Mouse (Mus musculus) retina, postnatal 7 days (tissue): Measurements from ENCODE around the gene Xlr5a.
"Not testable (repeated sequence)": the region's sequence is repeated elsewhere in the genome, so short reads cannot be mapped to it uniquely, and the experiment has no call there.

ENCODE experiments used
- DNase-seq: peaks from one replicate; pipeline ENCODE4 v3.0.0-alpha.2; 2012; ENCODE audit warnings: low read depth, low spot score

The Xlr5a gene

DNA sequence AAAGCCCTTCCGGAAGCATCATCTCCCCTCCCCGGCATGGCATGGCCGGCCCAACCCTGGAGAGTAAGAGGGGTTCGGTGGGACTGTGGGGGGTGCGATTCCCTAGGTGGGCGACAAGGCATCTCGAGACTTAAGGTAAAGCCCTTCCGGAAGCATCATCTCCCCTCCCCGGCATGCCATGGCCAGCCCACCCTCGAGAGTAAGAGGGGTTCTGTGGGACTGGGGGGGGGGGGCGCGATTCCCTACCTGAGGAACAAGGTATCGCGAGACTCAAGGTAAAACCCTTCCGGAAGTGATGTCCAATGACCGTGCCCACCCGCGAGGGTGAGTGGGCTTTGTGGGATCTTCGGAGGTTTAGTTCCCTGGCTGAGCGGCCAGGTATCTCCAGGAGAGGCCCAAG, 144.3 kb downstream of the Xlr5a start, which contains the start of gene Xlr5b:
TSS of gene Xlr5b (plus strand) at position 301 of the 400 bp plus-strand sequence.
- not testable (repeated sequence) for DNase-seq

DNA sequence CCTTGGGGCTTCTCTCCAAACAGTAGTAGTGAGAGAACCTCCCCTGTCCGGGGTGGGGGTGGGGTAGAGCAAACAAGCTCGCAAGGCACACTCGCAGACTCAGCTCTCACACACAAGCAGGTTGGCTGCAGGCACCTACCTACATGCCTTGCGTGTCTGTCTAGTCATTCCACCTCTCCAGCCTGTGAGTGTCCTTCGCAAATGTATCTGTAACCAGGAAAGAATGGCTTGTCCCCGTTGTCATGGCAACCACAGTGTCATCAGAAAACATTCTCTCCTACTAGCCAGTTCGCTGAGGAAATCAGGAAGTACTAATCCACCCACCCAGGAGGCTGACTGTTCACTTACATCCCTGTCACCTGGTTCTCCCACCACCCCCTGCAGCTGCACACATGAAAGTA, 149.6 kb downstream of the Xlr5a start:
- not testable (repeated sequence) for DNase-seq

DNA sequence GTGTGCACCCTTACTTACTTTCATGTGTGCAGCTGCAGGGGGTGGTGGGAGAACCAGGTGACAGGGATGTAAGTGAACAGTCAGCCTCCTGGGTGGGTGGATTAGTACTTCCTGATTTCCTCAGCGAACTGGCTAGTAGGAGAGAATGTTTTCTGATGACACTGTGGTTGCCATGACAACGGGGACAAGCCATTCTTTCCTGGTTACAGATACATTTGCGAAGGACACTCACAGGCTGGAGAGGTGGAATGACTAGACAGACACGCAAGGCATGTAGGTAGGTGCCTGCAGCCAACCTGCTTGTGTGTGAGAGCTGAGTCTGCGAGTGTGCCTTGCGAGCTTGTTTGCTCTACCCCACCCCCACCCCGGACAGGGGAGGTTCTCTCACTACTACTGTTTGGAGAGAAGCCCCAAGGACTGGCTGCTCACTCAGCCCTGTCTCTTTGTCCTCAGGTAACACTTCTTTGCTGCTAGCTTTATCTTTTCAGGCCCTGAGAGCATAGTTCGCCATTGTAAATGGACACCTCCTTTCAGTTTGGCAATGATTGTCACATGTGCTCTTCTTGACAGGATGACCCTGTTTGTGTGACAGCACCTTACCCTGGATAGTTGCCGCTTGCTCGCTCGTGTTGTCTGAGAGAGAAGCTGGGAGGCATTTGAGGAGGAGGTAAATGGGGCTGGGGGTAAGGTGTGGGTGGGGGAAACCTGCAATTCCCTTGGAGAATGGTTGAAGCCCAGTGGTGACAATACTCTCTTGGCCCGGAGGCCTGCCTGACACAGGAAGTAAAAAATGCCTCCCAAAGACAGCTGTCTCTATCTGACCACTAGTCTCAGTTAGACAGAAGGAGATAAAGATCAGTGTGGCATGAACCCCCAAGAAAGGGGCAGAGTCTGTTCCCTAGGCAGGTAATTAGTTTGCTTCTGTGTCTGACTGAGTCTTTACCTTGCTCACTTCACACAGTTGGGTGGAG, 169.6 kb downstream of the Xlr5a start:
- DNase-seq = not testable (repeated sequence)

DNA sequence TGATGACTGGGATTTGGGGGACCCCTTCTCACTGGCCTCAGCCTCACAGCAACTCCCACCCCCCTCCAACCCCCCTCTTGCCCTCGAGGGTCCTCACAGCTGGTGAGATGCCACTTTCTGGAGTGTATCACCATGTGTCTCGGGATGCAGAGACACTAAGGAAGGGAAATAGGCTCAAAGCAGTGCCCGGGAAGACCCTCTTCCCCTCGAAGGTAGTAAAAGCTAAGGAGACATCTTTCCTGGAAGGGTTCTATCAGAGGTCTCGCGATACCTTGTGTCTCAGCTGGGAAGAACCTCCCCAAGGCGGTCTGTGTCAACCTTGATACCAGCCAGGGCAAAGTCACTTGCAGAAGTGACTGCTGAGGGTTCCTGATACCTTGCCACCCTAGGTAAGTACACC, 176.0 kb downstream of the Xlr5a start, which contains the start of gene Gm14685:
TSS of gene Gm14685 (plus strand) at position 301 of the 400 bp plus-strand sequence.
- DNase-seq = not testable (repeated sequence)

DNA sequence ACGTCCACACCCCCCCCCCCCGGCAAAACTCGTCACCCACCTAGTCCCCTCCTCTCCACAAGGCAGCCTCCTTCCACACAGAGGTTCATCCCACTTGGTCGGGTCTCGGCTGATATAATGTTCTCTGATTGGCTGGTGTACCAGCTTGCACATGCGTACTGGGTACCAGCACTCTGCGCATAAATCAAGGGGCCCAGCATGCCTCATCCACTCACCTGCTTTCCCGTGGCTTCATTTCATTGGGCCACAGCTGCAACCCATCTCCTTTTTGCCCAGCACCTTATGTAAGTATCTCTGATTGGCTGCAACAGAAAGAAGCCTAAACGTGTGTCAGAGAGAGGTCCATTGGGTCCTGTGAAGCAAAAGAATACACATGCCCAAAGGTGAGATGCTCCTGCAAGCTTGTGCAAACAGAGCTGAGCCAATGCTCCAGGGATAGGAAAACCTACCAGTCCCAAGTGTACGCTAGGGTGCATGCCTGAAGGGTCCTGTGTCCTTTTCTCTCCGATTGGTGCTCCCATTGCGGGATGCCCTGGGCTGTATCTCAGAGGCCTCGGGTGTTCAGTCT, 195.8 kb downstream of the Xlr5a start, which contains the start of gene Xlr3a:
TSS of gene Xlr3a (minus strand) at position 155 of the 568 bp plus-strand sequence.
- DNase-seq = not testable (repeated sequence)

DNA sequence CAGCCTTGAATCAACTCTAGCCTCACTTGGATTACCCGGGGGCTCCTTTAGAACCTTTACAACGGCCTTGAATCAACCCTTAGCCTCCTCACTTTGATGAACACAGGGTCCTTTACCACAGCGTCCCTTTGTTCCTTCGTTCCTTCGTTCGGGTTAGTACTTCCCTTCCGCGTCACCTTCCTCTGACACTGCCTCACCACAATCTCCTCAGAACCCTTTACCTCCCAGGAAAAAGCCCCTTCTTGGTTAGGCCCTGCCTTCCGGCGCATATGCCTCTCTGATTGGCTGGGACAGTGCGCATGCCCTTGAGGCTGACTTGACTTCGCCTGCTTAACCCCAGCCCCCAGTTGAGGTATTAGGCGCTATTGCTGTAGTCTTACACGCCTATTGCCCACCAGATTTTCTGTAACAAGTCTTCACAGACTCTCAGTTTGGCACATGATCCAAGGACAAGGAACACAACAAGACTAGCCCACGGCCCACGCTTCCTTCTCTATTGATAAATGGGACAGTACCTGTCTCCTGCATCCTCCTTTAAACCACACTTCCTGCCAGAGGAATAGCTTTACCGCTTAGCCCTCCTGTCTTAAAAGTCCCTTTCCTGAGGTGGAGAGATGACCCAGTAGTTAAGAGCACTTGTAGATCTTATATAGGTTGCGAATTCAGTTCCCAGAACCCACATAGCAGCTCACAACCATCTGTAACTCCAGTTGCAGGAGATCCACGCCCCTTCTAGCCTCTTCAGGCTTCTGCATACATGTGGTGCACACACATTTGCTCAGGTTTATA, 210.3 kb downstream of the Xlr5a start, which contains the start of gene Xlr4a:
TSS of gene Xlr4a (minus strand) at position 212 of the 789 bp plus-strand sequence.
- DNase-seq = not testable (repeated sequence)

DNA sequence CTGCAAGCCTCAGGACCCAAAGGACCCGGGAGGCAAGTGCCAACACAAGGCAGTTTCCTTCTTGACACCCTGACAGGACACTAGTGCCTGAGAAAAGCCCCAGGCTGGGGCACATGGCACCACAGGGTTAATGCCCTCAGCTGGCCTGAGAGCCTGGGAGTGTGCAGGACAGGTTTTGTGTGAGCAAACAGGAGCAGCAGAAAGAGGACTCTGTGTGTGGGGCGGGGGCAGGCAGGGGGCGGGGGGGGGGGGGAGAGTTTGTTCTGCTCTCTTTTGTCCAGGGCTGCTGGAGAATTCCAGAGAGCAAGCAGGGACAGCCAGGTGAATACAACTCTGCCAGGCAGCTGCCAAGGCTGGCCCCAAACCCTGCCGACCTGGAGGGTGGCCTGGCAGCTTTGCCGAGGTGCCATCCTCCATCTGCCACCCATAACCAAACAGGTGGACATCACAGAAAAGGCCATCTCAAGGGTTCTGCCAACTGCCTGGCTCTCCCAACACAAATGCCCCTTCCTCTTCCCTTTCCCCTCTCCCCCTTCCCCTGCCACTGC, 225.9 kb downstream of the Xlr5a start:
- not testable (repeated sequence) for DNase-seq

DNA sequence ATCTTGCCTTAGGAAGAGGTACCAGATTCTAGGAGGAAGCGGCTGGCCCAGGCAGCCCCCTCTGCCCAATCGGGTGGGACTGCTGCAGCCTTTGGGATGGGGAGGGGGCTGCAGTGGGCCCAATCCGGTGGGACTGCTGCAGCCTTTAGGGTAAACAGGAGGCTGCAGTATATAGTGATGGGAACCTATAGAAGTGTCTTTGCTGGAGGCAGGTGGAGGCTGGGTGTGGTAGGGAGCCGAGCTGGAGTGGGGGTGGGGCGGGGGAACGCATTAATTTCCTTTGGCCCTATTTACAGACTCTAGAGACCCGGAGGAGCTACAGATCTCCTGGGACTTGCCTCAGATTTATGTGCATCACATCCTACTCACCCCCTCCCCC, 228.4 kb downstream of the Xlr5a start, which contains the start of gene Pnma3:
TSS of gene Pnma3 (plus strand) at position 373 of the 379 bp plus-strand sequence.
- DNase-seq = no peak

DNA sequence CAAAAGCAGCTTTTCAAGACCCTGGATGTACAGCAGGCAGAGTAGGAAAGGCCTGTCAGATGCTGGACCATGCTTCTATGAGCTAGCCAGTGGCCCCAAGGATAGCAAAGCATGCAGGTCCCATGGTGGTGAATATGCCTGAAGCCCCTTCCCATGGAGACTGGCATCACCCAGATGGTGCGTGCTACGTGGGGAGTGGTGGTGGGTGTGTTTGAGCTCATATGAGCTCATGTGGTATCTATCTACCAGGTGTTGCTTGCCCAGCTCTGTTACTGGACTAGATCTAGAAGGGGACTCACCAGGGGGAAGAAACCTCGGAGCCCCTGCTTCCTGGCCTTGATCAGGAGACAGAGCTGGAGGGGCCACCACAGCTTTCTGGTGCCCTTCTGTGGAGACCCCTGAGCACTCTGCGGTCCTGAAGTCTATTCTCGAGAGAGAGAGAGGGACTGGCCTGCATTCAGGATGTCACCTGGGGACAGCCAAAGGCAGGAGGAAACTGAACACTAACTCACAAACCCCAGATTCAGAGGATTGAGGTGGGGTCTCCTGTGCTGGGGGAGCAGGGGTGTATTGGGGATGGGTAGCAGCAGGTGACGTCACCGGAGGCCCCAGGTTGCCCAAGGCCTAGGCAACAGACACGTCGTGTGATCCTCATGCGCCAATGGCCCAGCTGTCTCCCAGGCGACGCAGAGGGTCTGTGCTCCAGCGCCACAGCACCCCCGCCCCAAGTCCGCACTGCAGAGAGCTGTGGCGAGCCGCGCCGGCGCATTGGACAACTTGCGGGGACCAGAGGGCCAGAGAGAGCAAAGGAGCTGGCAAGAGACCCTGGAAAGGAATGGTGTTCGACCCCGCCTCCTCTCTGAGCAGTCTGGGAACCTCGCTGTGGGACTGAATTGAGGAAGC, 229.0 kb downstream of the Xlr5a start:
- no peak for DNase-seq

DNA sequence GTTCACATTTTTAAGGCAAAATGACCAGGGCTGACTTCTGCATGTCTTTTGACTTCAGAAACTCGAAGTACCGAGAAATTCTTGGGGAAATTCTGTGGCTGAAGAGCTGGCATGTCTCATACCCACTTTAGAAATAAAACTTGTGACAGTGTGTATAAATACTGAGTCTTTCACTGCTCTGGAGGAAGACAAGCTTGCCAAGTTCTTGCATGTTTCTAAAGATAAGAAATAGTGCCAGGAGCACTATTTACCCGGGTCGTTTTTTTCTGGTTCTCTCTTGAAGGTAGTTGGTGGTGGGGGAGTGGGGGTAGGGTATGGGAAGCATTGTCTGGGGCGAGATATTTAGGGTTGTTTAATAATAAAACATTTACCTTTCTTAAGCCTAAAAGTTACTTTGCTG, 230.5 kb downstream of the Xlr5a start:
- no peak for DNase-seq

DNA sequence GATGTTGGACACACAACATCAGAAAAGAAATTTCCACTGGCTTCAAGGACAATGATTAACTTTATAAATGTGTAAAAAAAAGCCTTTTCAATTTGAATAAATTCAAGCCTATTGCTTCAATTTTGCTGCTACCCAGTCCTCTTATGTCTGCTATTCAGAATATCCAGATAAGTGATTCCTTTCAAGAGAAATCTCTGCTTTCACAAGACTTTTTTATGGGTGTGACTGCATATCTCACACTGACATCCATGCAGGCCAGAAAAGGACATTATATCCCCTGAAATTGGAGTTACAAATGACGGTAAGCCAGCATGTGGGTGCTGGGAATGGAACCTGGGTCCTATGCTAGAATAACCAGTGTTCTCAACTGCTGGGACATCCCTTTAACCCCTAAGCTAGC, 231.2 kb downstream of the Xlr5a start:
- no peak for DNase-seq
